Mouse (Mus musculus) layer of hippocampus, adult 2 months (tissue): Measurements from ENCODE around the gene Atp6v1c2. TPM values are rescaled to one million over a fixed set of nuclear protein-coding genes. Genes with fewer than 3 reads are reported as not detected.
A peak's percentile ranks its signal among the peaks of the same experiment; 100 is the strongest.

Experiments
- DNase-seq, 2 experiments: peaks; one replicate each; pipeline ENCODE4 v3.0.0; 2022; ENCODE audit warnings: low spot score in 2 of 2
- H3K27ac ChIP-seq: fragments of 200-600 bp; 2 replicates; pipeline ENCODE4 v1.8.1; 2022
- H3K4me3 ChIP-seq: fragments of 200-600 bp; 2 replicates; pipeline ENCODE4 v1.8.1; 2022; ENCODE audit warnings: mild to moderate bottlenecking
- CTCF ChIP-seq: fragments of 200-600 bp; conservative IDR thresholded peaks from 2 replicates; pipeline ENCODE4 v1.8.1; 2022; ENCODE audit warnings: antibody characterized with exemption, mild to moderate bottlenecking, moderate library complexity
- total RNA-seq, 2 experiments: library from RNA; stranded (reverse); gene quantifications; 2 replicates each; pipeline ENCODE4 v1.2.3; 2021

Gene Atp6v1c2
- total RNA-seq, 2 experiments from 2014 or later, result 3.9 to 4.0 TPM

GRCm38 (mm10) chr12:17316096-17316495, 13.1 kb downstream of the Atp6v1c2 start:
- TF ChIP-seq CTCF, result no peak
- H3K27ac ChIP-seq, result no peak overlapping the region
- no peak for DNase-seq
- H3K4me3 ChIP-seq, result no peak overlapping the region

DNA sequence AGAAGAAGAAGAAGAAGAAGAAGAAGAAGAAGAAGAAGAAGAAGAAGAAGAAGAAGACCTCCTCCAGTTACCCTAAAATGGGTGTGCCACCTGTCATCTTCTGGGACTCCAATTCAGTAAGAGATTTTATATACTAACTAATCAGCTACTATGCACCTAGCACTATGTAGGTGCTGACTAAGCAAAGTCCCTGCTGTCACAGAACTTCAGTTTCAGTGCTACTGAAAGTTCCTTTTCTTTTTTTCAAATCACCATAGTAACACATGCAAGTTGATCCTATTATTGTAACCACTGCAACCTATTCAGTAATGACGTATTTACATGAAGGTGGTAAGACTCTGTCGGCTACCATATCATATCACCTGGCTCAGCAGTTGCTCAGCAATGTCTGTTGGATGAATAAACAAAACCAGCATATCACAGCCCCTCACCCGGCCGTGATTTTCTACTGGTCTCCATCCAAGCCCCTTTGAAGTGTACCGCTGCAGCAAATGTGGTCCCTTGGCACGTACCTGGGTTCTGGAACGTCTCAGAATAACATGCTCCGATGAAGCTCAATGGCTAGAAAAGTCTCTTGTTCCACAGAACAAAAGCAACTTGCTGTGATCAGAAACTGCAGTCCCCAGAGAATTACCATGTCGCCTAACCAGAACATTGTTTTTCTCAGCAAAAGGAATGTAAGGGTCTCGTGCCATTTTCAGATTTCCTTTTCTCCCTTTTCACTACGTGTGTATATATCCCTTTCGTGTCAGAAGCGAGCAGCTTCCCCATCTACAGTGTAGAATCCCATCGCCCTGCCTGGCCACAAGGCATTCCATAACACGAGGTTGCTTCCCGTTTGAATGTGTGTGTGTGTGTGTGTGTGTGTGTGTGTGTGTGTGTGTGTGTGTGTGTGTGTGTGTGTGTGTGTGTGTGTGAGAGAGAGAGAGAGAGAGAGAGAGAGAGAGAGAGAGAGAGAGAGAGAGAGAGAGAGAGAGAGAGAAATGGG, 18.0 kb downstream of the Atp6v1c2 start:
- no peak overlapping the region for H3K27ac ChIP-seq
- TF ChIP-seq CTCF, result no peak
- no peak for DNase-seq
- H3K4me3 ChIP-seq, result no peak overlapping the region

DNA sequence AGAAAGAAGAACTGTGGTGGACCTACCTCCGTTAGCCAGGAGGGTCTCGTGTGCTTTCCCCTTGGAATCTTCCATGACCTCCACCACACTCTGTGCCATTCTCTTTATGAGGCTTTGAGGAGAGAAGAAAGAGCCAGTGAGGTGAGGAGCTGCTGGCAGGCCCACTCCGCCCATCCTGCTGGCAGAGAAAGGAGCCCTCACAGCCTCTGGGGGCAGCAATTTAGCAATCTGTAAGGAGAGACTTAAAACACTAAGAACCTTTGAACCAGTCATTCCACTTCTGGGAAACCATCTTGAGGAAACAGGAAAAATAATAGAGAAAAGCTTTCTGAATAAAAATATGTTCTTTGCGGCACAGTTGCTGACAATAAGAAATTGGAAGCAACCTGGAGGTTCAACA, 20.9 kb downstream of the Atp6v1c2 start:
- DNase-seq, result no peak
- TF ChIP-seq CTCF, result no peak
- Histone ChIP-seq H3K4me3 (no peak overlapping the region), H3K27ac (no peak overlapping the region)

DNA sequence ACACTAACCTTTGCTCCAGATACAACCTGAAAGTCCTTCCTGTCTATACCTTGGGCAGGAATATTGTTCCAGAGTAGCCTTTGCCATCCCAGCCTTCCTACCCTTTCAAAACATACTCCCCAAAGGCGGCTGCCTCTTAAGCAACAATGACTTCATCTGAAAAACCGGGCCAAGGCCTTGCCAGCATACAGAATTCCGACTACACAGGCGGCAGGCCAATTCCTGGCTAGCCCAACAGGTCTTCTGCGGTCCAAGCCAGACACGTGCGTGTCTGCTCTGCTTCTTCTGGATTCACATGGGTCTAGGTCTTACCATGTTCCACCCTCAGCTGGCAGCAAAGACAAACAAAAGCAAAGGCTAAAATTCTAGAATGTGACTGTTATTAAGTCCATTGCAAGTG, 23.7 kb downstream of the Atp6v1c2 start:
- Histone ChIP-seq H3K4me3 (no peak overlapping the region), H3K27ac (no peak overlapping the region)
- TF ChIP-seq CTCF, result no peak
- no peak for DNase-seq

GRCm38 (mm10) chr12:17299902-17300301, 29.3 kb downstream of the Atp6v1c2 start:
- H3K4me3 ChIP-seq, result no peak overlapping the region
- TF ChIP-seq CTCF, result no peak
- H3K27ac ChIP-seq, result no peak overlapping the region
- no peak for DNase-seq

DNA sequence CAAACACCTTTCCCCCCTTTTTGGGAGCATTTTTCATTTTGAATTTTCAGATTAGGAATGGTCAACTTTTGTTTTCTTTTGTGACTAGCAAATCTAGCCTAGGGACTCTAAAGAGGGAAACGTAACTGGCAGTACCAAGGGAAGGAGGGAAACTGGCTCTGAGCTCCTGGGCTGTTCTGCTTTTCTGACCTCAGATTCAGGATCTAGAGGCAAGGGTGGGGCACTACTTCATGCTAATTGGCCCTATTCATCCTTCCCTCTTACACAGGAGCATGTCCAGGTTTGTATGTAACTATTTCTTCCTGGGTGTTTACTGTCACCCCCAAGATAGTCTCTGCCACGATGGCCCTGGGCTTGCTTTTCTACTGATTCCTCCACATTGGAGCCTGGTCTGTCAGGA, 32.3 kb downstream of the Atp6v1c2 start:
- no peak overlapping the region for H3K27ac ChIP-seq
- TF ChIP-seq CTCF, result no peak

DNA sequence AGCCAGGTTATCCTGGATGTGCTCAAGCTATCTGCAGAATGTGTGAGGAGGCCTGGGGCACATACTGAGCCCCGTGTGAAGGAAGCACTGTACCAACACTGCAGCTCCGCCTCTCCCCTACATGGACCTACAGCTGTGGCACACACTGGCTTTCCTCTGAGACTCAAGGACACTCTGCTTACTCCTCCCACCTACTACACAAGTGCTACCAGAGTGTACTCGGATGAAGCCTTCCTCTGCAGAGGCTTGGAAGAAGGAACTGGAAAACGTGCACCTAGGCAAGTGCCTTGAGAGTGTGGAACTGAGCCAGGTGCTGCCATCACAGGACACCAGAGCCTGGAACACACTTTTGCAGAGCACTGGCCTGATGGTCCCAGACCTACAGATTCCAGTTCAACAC, 38.6 kb downstream of the Atp6v1c2 start:
- H3K27ac ChIP-seq, result no peak overlapping the region
- no peak for TF ChIP-seq CTCF
- H3K4me3 ChIP-seq, result no peak overlapping the region
- DNase-seq, result no peak

More for the DNA sequence above, 32.3 kb downstream of the Atp6v1c2 start:
- no peak overlapping the region for H3K4me3 ChIP-seq
- DNase-seq, result no peak

DNA sequence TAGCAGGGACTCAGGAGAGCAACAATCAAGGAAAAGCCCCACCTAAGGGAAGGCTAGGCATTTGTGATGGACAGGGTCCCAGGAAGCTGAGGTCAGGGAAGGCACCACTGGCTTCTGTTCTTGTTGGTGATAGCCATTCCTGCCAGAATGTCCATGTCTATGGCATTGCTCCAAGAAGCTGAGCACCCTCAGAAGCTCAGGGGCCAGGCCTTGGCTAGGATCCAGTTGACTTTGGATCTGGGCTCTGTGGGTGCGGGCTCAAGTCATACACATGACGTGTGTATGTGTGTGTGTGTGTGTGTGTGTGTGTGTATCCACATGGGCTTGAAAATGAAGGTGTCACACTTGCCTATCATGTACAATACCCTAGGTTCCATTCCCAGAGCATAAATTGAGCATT, 39.2 kb downstream of the Atp6v1c2 start:
- no peak overlapping the region for H3K4me3 ChIP-seq
- TF ChIP-seq CTCF, result no peak

GRCm38 (mm10) chr12:17289060-17289459, 40.1 kb downstream of the Atp6v1c2 start:
- H3K4me3 ChIP-seq, result no peak overlapping the region
- no peak for DNase-seq
- no peak for TF ChIP-seq CTCF

More for the DNA sequence above, 39.2 kb downstream of the Atp6v1c2 start:
- DNase-seq, result no peak
- no peak overlapping the region for H3K27ac ChIP-seq

DNA sequence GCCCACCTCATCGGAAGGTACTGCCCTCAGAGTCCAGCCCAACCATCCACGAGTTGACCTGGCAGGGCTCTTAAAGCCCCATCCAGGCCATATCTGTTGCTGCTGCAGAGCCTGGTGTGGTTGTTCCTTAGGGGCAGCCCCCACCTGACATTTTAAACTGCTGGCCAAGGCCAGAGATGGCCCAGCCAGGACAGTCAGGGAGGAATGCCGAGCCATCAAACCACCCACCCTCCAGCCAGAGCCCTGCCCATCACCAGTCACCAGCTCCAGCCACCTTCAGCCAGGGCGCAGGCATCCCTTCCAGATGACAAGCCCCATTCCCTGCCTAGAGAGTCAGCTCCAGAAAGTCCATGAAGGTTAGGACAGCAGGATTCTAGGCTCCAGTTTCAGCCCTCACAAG, 40.7 kb downstream of the Atp6v1c2 start:
- H3K4me3 ChIP-seq, result no peak overlapping the region
- TF ChIP-seq CTCF, result no peak
- H3K27ac ChIP-seq, result no peak overlapping the region
- no peak for DNase-seq

More at GRCm38 (mm10) chr12:17289060-17289459, 40.1 kb downstream of the Atp6v1c2 start:
- no peak overlapping the region for H3K27ac ChIP-seq

DNA sequence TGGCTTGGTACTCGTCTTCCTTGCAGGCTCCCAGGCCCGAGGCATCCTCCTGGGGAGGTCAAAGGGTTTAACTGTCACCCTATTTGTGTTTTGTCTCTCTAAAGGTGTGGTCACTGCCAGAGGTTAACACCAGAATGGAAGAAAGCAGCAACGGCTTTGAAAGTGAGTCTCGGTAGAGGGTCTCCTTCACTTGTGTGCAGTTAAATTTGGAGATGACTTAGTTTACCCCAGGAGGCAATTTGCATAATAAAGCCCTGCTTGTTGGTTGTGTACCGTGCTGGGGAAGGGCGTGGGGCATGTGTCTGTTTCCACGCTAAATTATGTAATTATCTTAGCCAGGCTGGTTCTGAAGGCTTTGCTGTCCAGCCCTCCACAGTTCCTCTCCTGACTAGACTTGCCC, 55.3 kb downstream of the Atp6v1c2 start:
- TF ChIP-seq CTCF, result no peak
- no peak overlapping the region for H3K27ac ChIP-seq
- no peak for DNase-seq
- H3K4me3 ChIP-seq, result no peak overlapping the region

DNA sequence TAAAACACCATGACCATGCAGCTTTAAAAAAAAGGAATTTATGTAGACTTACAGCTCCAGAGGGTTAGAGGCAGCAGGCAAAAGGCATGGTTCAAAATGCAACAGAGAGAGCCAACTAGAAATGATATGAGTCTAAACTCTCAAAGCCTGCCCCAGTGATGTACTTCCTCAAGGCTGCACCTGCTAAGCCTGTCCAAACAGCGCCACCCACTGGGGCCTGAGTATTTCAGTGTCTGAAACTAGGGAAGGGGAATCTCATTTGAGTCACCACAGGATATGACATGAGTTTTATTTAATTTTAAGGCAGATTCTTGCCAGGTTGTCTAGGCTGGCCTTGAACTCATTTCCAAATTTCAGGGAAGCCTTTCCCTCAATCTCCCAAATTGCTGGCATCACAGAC, 57.9 kb downstream of the Atp6v1c2 start:
- Histone ChIP-seq H3K27ac (no peak overlapping the region), H3K4me3 (no peak overlapping the region)
- peak; percentile 73 for TF ChIP-seq CTCF
- DNase-seq, result no peak

GRCm38 (mm10) chr12:17267316-17267715, 61.8 kb downstream of the Atp6v1c2 start:
- no peak for TF ChIP-seq CTCF
- peak overlapping the region; percentile 92 for H3K27ac ChIP-seq
- peak overlapping the region; percentile 96 for H3K4me3 ChIP-seq
- DNase-seq, result peak; percentile 71 to 74

- no peak for DNase-seq
- TF ChIP-seq CTCF, result no peak
- H3K27ac ChIP-seq, result peak overlapping the region; percentile 92
- peak overlapping the region; percentile 96 for H3K4me3 ChIP-seq
Observed at GRCm38 (mm10) chr12:17266673-17266990, 62.5 kb downstream of the Atp6v1c2 start.
